Mouse (Mus musculus) left cerebral cortex, postnatal 4 days (tissue): ENCODE measurements around the gene Gm11444. TPM values are rescaled to one million over a fixed set of nuclear protein-coding genes. Genes with fewer than 3 reads are reported as not detected.

Source experiments
- DNase-seq: peaks from one replicate; pipeline ENCODE4 v3.0.0-alpha.2; 2022
- intact Hi-C: fragments of 180-260 bp; cut with DNase I; formaldehyde crosslinking; loops from one replicate; pipeline ENCODE4 v1.15.1; 2025
- total RNA-seq, 2 experiments: library from RNA; stranded (reverse); gene quantifications; 2 replicates each; pipeline ENCODE4 v1.2.3; 2021

Gm11444 gene
- total RNA-seq, 2 experiments from 2014 or later: not detected

DNA sequence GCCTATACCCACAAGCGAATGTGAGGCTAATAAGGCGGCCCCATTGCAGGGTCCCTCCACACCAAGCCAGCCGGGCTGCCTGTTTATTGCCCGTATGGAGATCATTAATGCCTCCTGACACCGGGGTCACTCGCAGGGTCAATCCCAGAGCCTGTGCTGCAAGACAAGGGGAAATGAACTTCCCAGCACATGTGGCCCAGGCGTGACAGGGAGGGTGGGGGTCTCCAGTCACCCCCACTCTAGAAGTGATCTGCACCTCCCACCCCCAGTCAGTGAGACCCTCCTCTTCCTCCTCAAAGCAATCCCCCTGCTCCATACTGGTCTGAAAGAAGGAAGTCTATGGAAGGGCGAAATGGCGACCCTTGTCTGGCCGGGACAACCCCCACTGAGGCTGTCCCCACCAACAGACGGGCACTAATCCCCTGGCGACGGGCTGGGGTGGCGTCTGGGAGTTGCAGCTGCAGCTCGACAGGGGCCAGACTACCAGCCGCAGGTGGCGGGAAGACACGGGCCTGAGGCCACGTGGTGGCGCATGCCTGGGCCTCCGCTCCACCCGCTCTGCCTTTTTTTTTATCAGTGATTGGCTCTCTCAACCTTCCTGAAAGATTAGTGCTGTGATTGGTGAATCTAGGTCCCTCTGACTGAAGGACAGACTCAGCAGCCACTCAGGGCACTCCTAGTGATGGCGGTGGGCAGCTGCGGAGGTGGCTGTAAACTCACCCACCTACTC lies 26.1 kb upstream of the Gm11444 start:
- intact Hi-C loops: no loop called here
- DNase-seq: no peak

- no peak for DNase-seq
- intact Hi-C loops: no loop called here
Measured at GRCm38 (mm10) chr11:85864363-85864762, 14.2 kb upstream of the Gm11444 start.

DNA sequence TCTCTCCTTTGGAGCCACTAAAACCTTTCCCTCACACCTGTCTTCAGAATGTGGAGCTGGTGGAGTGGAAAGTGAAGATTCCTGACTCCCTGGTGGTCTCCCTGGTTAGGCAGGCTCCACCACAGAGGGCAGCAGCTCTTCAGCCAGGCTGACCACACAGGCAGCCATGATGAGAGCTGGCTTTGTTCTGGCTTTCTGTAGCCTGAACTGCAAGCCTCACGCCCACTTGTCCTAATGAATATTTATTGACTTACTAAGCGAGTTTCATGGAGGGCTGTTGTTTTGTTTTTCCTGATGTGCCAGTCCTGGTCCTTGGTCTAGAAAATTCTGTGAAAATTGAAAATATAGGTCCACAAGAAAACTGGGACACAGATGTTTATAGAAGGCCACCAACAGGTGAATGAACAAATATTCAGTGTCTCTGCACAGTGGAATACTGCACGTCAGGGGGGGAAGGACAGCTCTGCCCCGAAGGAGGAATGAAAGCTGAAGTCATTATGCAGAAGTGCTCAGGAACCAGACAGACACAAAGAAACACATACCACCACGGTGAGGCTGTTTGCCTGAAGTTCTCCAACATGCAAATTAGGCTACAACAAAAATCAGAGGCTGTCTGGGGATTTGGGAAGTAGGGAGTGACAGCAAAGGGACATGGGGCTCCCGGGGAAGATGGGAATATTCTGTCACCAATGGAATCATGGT lies 8.0 kb upstream of the Gm11444 start:
- no peak for DNase-seq
- intact Hi-C loops: no loop called here

GRCm38 (mm10) chr11:85850758-85851157 lies 625 bp upstream of the Gm11444 start:
- intact Hi-C loops: no loop called here
- DNase-seq: no peak

- DNase-seq: peak; percentile 67
- intact Hi-C loops: loop anchor here (5.0 to 10.0 kb wide), 4 partner anchors 123 to 464 kb away; no protein-coding TSS in a partner anchor
Measured at GRCm38 (mm10) chr11:85849037-85849436, 1.1 kb downstream of the Gm11444 start.

- intact Hi-C loops: loop anchor here (5.0 to 10.0 kb wide), 4 partner anchors 126 to 462 kb away; no protein-coding TSS in a partner anchor
- no peak for DNase-seq
Measured at GRCm38 (mm10) chr11:85846509-85846908, 3.6 kb downstream of the Gm11444 start.

DNA sequence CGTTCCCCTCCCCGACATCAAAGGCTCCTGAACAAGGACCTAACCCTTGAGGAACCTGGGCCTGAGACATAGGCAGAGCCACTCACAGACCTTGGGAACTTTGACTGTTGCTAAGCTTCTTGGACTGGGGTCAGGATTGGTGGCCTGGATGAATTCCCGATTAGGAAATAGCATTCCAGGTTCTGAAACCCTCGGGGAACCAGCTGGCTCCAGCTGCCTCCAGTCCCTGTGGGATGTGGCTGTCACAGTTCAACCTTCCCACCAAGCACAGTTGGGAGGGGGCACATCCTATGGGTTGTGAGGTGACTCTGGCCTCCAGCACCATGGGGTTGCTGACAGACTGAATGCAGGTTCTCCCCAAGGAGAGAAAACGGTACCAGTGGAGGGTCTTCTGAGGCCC lies 4.2 kb downstream of the Gm11444 start:
- intact Hi-C loops: loop anchor here (5.0 to 10.0 kb wide), 4 partner anchors 126 to 461 kb away; no protein-coding TSS in a partner anchor
- no peak for DNase-seq

DNA sequence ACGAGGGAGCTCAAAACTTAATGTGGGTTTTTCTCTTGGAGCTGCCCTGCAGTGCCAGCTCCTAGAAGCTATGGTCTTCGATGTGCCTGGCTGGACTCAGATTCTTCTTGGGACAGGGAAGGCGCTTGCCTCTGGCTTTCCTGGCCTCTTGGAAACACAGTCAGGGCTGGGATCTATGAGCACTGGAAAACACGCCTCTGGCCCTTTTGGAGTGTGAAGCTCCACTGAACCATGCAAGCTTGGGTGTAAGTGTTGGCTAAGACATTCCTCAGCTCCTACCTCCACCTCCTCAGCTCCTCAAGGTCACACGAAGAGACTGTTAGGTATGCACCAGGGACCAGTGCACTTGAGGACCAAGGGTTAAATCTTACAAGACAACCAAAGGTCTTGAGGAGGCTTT lies 5.2 kb downstream of the Gm11444 start:
- intact Hi-C loops: loop anchor here (5.0 to 10.0 kb wide), 5 partner anchors 127 to 460 kb away; no protein-coding TSS in a partner anchor
- DNase-seq: no peak

GRCm38 (mm10) chr11:85844144-85844965 lies 5.8 kb downstream of the Gm11444 start:
- DNase-seq: peak; percentile 91
- intact Hi-C loops: loop anchor here (5.0 to 10.0 kb wide), 2 partner anchors 317 to 460 kb away; no protein-coding TSS in a partner anchor

- DNase-seq: peak; percentile 74
- intact Hi-C loops: loop anchor here (5.0 to 10.0 kb wide), 2 partner anchors 316 to 459 kb away; no protein-coding TSS in a partner anchor
Measured at GRCm38 (mm10) chr11:85843347-85843692, 6.8 kb downstream of the Gm11444 start.

DNA sequence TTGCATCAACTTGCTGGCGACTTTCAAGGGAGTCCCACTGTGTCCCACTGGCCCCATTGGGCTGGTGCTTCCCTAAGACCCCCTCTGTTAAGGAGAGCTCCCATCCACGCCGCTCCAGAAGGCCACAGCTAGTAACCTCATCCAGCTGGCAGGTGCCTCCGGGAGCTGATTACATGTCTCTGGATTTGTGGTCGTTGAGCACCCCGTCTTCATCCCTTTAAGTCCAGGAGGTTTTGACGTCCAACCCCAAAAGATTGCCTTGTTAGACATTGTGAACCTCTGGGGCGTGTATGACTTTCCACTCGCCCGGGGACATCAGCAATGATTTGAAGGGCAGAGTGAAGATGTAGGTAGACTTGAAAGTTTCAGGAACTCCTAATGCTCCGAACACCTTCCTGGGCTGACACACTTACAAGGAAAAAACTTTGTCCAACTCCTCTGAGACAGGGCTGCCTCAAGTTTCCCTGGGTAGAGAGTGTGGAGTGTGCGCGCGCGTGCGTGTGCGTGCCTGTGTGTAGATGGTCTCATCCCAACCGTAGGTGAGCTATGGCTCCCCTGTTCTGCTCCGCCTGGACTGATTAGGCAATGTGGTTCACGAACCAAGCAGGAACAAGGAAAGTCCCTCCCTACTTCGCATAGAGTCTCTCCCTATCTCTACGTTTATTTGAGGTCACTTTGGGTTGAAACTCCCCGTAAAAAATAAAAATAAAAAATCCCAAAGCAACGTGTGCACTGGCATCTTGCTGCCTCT lies 7.4 kb downstream of the Gm11444 start:
- DNase-seq: no peak
- intact Hi-C loops: loop anchor here (5.0 to 10.0 kb wide), 2 partner anchors 315 to 458 kb away; no protein-coding TSS in a partner anchor

DNA sequence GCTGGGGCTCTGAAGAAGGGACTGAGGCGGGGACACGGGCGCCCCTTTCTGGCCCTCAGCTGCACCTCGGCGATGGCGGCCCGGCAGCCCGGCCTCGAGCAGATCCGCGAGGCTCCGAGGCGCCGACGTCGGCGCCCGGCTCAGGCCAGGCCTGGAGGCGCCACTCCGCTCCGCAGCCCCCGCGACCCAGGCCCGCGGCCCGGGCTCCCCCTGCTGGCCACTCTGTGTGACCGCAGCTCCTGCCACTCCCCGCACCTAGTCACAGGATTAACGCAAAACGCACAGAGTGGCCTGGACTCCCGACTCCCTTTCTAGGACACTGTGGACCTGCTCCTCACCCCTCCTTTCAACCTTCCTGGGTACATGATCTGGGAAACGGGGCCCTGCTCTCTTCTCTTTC lies 8.2 kb downstream of the Gm11444 start:
- peak; percentile 83 for DNase-seq
- intact Hi-C loops: loop anchor here (5.0 to 10.0 kb wide), 2 partner anchors 315 to 457 kb away; no protein-coding TSS in a partner anchor

GRCm38 (mm10) chr11:85841211-85841681 lies 8.9 kb downstream of the Gm11444 start:
- DNase-seq: no peak
- intact Hi-C loops: loop anchor here (5.0 to 10.0 kb wide), 2 partner anchors 314 to 456 kb away; no protein-coding TSS in a partner anchor

DNA sequence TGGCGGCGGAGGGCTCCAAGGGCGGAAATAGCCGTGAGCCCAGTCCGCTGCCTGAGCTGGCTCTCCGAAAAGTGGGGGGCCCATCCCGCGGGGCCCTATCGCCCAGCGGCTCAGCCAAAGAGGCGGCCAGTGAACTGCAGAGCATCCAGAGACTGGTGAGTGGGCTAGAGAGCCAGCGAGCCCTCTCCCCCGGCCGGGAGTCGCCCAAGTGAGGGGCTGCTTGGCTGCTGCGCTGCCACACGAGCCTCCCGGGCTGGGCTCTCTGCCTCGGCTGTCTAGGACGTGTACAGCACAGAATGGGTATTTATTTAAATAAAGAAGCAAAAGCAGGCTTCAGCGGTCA lies 9.4 kb downstream of the Gm11444 start:
- intact Hi-C loops: loop anchor here (5.0 to 10.0 kb wide), 2 partner anchors 313 to 456 kb away; no protein-coding TSS in a partner anchor
- DNase-seq: no peak

DNA sequence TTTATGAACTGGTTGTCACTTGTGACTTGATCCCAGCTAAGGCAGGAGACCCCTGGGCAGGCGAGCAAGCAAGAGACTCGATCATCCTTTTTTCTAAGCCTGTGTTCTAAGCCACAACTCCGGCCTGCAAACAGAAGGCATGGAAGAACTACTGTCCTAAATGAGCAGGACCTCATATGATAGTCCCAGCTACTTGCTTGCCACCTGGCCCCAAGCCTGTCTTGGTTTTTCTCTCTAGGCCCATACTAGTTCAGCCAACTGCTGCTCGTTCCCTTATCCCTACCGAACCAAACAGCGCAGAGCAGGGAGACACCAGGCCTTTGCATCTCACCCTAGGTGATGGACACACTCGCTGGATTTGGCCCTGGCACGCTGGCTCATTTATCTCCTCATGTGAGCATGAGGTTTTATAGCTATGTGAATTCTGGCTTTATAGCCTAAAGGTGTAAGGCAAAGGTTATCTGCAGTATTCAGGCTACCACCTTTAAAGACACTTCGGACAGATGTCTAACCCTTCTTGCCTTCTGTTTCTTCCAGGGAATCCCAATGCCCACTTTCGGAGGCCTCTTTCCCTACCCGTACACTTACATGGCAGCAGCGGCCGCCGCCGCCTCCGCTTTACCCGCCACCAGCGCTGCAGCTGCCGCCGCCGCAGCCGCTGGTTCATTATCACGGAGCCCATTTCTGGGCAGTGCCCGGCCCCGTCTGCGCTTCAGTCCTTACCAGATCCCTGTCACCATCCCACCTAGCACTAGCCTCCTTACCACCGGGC lies 9.9 kb downstream of the Gm11444 start:
- intact Hi-C loops: loop anchor here (5.0 to 10.0 kb wide), 2 partner anchors 313 to 455 kb away; no protein-coding TSS in a partner anchor
- DNase-seq: no peak

- intact Hi-C loops: loop anchor here (5.0 to 10.0 kb wide), 2 partner anchors 312 to 455 kb away; no protein-coding TSS in a partner anchor
- DNase-seq: no peak
Measured at GRCm38 (mm10) chr11:85839258-85840030, 10.7 kb downstream of the Gm11444 start.

DNA sequence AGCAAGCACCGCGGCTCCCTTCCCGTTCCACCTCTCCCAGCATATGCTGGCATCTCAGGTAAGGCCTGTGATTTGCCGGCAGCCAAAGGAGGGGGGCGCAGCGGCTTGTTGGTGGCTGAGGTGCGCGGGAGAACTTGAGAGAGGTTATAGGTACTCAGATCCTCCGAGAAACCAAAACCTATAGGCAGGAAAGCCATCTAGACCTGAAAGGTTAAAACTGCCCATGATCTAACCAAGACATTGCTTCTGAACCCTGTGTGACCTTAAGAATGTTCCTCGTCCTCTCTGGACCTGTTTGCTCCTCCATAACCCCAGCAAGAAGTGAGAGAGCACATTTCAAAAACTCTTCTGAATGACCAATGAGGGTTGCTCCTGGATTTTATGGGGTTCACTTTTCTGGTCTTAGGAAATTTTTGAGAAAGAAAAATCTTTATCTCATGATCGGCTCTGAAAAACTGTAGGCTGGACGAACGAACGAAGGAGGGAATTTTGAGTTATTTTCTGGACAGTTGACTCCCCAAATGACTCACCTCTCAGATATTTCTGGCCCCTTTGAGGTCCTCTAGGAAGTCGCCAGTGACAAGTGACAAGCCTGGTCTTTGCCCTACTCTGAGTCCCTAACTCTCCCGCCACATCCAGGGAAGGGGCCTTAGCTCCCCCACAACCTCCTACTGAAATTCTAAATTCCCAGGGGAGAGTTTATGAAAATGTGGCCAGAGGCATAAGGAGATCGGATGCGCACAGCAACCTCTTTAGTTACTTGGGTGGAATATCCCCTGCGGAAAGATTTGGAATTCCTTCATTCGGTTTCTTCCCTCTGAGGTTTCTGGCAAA lies 11.5 kb downstream of the Gm11444 start:
- intact Hi-C loops: no loop called here
- DNase-seq: no peak
